Mouse (Mus musculus): ENCODE results near the gene Cbx7.
A peak's percentile ranks its signal among the peaks of the same experiment; 100 is the strongest.

Cbx7 gene

DNA sequence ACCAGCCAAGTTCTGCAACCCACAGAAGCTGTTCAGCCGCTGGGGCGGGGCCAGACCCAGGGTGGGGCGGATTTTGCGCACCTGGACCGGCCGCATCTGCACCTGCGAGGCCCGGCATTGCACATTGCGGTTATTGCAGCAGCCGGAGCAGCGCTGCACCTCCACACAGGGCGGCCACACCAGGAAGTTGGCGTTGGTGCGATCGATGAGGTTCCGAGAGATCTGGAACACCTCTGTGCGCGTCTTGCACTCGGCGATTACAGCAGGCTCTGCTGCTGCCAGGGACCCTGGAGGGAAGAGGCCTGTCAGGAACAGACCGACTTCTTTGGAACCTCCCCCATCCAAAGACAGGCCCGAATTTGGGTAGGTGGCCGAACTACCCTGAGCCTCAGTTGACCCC, 30.7 kb upstream of the Cbx7 start:
- no peak for DNase-seq (ENCODE audit: low spot score in 2 of 2)

DNA sequence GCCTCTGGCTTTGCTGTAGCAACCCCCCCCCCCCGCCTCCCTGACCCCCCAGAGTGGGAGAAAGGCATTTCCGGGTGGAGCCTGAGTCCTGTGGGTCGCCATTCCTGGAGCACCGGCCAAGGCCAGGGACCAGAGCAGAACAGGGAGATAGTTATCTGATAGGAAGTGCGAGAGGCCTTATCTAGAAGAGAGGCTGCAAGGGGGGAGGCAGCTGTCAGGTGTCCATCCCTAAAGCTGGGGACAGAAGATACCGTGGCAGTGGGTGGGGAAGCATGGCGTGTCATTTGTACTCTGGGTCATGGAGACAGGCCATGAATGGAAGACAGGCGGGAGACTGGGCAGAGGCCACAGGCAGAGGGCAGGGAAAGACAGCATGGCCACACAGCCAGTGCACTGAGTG, 29.8 kb upstream of the Cbx7 start:
- DNase-seq (ENCODE audit: low spot score in 2 of 2): no peak

DNA sequence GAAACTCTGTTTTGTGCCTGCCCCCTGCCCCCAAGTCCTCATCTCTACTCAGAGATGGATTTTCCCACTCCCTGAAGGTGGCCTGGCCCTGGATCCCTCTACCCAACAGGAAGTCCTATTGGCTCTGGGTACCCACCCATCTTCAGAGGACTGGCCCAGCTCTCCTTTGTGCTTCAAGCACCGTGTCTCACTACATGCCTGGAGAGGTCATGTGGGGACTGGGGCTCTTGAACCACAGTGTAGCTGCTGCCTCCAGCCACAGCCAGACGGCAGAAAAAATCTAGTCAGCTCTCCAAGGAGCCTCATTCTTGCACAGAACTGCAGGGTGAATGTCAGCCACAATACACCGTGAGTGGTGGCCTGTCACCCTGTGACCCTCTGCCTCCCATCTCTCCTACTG, 27.1 kb upstream of the Cbx7 start:
- DNase-seq (ENCODE audit: low spot score in 2 of 2): no peak

DNA sequence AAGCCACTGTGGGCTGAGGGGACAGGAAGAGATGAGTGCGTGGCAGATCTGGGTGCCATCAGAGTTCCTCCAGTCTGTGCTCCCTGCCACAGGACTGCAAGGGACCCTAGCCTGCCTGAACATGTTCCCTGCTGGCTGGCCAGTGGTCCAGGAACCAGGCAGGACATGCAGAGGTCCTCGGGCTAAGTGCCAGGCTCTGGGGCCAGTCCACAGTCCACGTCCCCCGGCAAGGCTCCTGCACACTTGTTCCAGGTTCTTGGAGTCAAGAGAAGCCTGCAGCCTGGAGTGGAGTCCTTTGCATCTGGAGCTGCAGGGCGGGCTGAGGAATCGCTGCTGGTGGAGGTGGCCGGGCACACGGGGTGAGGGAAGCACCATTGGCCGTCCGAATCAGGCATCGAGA, 25.9 kb upstream of the Cbx7 start:
- no peak for DNase-seq (ENCODE audit: low spot score in 2 of 2)

DNA sequence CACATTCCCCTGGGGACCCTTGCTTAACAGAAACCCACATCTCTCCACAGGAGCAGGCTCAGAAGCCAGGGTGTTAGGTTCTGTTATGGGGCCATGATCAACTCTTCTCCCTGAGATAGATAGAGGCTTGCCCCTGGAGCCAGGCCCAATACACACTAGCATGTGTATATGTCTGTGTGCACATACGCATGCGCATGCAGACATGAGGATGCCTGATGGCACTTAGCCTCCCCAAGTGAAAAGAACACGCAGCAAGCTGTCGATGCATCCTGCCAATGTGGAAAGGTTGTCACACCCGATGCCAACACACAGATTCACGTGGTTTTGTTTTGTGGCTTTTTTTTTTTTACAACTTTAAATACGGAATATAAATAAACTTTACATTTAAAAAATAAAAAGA, 24.6 kb upstream of the Cbx7 start:
- no peak for DNase-seq (ENCODE audit: low spot score in 2 of 2)

DNA sequence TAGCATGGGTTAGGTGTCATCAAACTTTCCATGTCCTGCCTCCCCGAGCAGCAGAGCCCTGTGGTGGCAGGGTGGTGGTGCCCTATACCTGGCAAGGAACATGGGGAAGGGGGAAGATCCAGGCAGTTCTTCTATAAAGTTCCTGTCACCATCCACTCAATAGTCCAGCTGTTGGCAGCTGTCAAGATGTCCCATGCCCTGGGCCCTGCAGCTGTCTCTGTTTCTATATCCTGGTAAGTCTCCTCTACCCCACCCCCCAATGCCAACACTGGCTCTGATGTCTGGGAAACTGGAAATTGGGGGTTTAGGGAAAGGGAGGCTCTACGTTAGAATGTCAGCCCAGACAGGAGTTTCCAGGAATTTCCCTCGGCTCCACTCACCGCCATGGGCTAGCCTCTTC, 23.6 kb upstream of the Cbx7 start:
- no peak for DNase-seq (ENCODE audit: low spot score in 2 of 2)

DNA sequence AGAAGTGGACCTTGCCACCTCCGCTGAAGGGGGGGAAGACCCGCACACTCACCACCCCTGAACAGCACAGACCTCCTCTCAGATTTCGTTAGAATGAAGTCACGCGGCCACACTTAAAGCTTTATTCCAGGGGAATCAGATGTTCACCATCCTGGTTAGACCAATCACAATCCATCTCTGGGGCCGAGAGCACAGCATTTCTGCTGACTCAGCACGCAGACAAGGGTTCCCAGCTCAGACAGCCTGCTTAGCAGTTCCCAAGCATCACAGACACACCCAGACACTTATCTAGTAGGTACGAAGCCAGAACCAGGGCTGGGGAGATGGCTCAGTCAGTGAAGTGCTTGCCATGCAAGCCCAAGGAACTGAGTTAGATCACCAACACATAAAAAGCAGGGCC, 15.3 kb upstream of the Cbx7 start:
- DNase-seq (ENCODE audit: low spot score in 2 of 2): no peak

DNA sequence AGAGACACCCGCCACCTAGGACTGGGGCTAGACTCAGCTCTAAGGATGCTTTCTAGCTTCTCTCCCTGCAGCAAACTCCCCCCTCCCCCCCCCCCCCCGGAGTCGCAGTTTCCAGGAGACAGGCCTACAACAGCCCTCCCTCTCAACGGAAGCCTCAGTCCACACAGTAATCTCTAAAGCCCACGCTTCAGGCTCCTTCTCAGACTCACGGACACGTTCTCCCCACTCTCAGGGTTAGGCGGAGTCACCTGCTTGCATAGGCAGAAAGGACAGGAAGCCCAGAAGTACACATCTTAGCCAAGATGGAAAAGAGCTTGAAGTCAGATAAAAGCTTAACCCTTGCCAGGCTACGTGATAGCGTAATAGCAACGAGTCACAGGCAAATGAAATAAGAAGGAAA, 14.6 kb upstream of the Cbx7 start:
- DNase-seq (ENCODE audit: low spot score in 2 of 2): peak; percentile 44 to 51

DNA sequence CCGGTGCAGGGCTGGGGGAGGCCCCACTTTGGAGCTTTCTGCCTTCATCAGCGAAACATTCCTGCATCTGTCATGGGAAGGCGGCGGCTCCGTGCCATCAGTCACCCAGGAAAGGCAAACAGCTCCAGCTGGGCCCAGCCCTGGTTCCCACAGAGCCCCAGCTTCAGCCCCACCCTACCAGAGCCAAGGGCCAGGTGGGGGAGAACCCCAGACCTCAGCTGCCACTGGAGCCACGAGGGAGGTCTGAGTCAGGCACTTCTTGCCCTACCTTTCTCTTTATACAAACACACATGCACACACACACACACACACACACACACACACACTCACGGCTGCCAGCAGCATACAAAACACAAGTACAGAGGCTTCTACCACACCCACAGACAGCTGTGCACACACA, 13.2 kb upstream of the Cbx7 start:
- DNase-seq (ENCODE audit: low spot score in 2 of 2): no peak

DNA sequence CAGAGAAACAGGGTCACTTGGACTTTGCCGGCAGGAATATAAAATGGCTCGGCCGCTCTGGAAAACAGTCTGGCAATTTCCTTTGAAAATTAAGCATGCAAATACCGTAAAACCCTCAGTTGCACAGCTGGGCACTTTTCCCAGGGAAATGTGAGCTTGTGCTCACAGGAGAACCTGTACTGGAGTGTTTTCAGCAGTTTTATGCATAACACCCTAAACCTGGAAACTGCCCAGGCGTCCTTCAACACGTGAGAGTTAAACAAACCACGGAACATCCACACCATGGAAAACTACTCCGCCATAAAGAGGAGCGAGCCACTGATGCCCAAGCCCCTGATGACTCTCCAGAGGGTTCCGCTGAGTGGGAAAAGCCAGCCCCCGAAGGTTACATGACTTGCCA, 9.8 kb upstream of the Cbx7 start:
- no peak for DNase-seq (ENCODE audit: low spot score in 2 of 2)

DNA sequence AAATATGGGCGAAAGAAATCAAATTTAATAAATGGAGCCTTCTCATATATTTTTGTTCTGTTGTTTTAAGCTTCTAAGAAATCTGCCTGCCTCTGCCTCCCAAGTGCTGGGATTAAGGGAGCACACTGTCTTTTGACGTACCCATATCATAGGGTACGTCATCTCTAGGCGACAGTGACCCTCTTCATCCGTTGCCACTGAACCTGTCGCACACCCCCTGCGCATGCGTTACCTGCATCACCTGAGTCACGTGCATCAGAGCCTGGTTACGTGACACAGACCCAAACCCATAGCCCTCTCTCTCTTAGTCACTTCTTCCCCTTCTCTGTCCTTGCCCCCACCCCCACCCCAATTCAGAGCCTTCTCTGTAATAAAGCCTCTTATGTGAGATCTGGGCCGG, 1.3 kb upstream of the Cbx7 start:
- no peak for DNase-seq (ENCODE audit: low spot score in 2 of 2)

DNA sequence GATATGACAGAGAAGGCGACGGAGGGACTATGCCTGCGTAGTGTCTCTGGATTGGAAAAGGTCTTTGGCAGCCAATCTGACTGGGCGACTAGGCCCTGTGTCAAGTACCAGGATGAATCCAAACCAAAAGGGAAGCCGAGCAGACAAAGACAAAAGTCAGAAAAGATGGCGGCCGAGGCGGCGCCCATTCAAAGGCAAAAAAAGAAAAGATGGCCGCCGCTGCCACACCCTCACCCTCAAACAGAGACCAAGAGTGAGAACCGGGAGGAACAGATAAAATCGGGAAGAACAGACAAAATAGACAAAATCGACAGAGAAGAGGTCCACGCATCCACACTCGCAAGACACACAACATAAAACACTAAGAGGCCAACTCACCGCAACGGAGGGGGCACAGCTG, 428 bp downstream of the Cbx7 start:
- DNase-seq (ENCODE audit: low spot score in 2 of 2): no peak

DNA sequence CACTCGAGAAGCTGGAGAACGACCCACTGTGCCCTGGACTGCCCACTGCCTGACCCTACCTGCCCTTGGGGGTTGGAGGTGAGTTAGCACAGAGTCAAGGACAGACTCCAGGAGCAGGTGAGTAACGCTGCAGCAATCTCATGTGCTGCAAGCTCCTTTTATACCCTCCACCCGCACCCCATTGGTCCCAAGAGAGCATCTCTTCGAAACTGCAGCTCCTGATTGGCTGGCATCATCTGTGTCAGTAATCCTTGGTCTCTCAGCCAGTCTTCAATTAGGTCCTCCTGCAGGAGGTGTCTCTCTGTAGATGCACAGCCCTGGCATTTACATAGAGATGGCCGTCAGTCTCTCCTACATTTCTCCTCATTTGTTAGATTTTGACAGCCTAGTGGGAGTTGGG, 3.6 kb downstream of the Cbx7 start:
- no peak for DNase-seq (ENCODE audit: low spot score in 2 of 2)

DNA sequence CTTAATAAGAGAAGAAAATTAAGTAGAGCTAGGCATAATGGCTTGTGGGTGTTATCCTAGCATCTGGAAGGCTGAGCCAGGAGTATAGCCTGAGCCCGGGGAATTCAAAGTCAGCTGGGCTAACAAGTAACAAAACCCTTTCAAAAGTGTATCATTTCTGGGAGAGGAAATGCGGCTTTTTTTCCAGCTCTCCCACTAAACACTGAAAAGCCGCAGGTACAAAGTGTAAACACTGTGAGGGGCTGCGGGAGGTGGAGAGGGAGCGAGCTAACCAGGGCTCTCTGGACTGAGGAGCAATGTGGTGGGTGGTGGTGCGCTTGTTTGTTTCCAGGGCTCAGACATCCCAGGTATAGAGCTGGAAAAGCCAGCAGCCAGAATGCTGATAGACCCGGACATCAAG, 6.5 kb downstream of the Cbx7 start:
- DNase-seq (ENCODE audit: low spot score in 2 of 2): no peak

DNA sequence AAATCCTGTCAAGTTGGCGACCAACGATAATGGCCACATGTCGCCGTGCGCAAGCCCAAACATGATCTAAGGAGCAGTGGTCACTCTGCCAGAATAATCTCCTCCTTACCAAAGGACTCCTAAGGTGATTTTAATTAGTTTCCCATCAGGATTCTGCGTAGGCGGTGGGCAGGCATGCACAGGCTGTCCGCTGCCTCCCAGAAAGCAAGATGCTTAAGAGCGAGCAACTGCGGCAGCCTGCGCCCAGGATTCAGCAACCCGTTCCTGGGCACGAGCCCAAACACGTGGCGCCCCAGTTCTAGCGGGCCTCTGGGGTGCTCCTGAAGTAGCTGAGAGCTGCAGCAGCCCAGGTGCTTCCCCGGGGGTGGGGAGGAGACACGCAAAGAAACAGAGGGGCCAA, 8.3 kb downstream of the Cbx7 start:
- peak in 1 of 2 experiments; percentile 41 for DNase-seq (ENCODE audit: low spot score in 2 of 2)

DNA sequence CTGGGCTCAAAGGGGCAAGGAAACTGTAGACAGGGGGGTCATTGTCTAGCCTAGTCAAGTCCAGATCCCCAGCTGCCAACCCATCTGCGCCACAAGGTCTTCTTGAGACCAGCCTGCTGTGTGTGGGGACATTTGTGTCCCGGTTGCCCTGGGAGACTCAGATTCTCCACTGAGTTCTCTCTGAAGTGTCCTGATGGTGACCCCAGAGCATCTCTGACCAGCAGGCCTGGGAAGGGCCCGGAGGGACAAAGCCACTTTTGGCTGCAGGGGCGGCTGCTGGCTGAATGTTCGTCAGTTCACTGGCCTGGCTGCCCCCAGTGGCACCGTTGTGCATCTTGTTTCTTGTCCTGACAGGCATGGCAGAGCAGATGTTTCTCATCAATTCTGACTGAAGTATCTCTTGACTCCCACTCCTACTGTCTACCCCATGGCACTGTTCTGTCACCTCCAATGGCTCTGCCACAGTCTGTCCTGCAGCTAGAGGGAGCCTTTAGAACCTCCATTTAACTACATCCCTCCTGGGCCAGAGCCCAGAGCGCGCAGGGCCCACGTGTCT, 9.5 kb downstream of the Cbx7 start:
- no peak for DNase-seq (ENCODE audit: low spot score in 2 of 2)

DNA sequence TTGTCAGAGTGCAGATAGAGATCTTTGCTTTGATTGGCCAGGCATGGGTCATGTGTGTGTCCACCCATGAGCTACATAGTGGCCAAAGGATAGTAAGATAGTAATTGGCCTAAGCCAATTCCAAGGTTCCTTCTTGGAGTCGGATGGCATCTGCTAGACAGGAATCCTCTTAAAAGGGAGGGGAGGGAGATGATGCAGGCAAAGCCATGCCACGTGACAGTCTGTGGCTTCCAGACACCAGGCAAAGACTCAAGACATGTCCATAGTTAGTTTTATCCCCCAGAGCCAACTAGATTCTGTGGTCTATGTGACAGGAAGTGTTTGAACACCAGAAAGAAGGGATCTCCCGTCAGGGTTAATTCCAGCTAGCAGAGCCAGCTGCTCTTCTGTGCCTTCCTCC, 12.5 kb downstream of the Cbx7 start:
- no peak for DNase-seq (ENCODE audit: low spot score in 2 of 2)

DNA sequence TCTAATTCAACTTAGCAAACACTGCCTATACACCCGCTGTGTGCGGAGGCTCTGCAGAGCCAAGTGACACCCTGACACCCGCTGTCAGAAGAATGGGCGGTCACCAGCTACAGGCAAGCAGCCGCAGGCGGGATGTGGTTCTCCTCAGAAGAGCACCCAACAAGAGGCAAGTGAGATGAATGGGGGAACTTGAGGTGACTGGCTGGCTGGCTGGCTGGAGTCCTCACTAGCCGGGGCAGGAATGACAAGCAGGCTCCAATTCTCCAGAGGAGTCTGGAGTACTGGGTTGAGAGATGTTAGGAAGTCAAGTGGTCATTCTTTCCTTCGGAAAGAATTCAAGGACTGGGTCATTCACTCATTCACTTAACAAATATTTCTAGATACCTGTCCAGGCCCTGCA, 14.4 kb downstream of the Cbx7 start:
- DNase-seq (ENCODE audit: low spot score in 2 of 2): no peak

DNA sequence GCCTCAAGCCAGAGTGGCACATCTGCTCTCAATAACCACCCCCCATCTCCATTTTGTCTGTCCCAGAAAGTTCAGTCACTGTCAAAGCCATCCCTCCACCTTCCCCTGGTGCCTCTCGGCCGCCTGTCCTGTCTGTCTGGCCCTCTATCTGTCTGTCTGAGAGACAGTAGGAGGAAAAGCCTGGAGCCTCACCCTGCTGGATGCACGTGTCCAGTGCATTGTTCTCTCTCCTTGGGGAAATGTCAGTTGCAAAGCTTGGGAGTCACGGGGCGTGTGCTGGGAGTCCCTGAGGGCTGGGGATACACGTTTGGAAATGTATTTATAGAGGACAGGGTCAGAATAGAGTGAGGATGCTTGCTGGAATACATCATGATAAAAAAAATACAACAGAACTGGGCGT, 17.4 kb downstream of the Cbx7 start:
- no peak for DNase-seq (ENCODE audit: low spot score in 2 of 2)

DNA sequence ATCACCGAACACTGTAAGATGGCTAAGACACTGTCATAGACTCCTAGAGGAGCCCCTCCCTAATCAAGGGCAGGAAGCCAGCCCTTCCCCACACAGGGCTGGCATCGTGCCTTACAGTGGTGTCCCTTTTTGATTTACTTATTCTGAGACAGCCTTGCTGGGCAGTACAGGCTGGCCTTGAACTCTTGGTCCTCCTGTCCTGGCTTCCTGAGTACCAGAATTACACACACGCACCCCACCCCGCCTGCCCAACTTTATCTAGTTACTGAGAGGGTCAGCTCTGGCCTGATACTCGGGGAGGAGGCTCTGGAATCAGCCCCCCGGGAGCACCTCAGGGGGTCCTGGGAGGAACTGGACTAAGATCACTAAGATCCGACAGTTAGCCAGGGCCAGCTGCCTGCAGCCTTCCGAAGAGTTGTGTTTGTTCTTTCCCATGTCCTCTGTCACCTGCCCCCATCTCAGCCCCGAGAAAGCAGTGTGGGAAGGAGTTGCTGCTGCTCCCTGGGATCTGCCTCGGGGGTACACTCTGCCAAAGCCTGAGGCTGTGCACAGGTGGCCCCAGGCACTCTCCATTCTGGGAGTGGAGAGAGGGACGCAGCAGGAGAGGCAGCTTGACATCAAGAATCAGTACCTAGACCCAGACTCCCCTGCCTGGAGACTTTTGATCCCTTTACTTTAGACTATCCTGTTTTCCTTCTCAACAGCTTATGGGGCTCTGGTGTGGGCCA, 18.3 kb downstream of the Cbx7 start:
- no peak for DNase-seq (ENCODE audit: low spot score in 2 of 2)

DNA sequence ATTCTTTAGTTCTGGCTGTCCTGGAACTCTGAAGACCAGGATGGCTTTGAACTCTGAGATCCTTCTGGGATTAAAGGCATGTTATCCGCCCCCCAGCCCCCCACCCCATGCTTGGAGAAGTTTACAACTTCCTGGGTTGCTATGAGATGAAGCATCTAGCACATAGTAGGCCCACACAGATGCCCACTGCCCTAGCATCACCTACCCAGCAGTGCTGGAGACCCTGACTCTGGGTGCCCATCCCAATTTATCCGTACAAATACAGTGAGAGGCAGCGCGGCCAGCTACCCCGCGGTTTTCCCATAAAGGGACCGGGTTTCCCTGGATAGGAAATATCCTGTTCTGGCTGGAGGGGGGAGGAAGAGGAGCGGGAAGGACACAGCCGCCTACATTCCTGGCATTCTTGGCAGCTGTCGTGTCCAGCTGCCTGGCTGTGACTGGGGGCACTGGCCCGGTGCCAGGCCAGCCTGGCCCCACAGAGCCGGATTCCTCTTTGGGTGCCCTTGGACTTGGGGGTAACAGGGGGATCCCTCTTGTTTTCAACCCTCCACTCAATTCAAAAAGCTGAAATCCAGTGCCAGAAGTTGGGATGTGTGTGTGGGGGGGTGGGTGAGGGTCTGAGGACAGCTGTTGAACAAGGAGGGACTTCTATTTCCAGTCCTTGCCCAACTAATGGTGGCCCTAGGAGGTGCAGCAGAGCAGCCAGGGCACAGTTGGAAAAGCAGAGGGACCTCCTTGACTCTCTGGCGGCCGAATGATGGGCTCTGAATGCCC, 19.0 kb downstream of the Cbx7 start:
- no peak for DNase-seq (ENCODE audit: low spot score in 2 of 2)

DNA sequence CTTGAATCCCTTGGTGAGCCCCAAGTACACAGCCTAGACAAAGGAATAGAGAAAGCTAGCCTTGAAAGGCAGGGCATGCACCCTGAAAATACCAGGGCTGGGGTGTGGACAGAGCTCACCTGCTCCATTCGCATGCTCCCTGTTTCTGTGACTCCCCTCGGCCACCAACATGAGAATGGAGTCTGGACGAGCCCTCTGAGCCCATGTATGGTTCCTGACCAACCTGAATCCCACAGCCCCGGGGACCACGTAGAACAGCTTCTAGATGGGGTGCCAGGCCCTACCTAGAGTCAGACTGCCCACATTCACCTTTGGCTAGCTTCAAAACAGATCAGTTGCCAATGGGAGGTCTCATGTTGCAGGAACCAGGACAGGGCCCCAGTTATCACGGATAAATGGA, 19.7 kb downstream of the Cbx7 start:
- no peak for DNase-seq (ENCODE audit: low spot score in 2 of 2)

DNA sequence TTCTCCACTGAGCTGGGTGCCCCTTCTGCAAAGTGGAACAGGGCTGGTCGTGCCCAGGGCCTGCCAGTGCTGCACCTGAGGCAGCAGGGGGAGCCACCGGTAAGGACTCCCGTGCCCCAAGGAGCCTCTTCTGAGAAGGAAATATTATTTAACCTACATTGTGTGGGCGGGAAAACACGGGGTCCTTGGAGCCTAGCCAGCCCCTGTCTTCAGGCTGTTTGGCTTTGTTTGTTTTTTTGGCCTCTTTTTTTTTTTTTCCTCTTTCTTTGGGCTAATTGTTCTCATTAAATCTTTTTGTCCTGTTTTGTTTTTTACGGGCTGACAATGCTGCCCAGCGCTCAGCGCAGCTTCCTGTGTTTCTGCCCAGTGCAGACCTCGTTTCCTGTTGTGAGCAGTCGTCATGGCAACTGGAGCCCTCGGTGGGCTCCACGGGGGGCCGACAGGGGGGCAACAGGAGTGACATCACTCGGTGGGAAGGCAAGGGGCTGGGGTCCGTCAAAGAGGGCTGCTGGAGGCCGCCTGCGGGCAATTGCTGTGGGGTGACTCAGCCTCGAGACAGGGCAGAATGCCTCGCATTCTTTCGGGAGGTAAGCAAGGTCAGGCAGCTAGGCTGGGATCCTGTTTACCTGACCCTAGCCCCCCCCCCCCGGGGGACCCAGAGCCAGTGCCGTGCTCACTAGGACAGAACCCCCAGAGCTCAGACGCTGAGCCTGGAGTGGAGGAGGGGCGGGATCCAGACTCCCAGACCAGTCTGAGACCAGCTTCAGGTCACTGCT, 20.5 kb downstream of the Cbx7 start:
- peak; percentile 58 to 62 for DNase-seq (ENCODE audit: low spot score in 2 of 2)
